Mouse (Mus musculus) granulocyte monocyte progenitor cell, adult 5-6 weeks (primary cell): ENCODE results near the gene Rab3ip. TPM values are rescaled to one million over a fixed set of nuclear protein-coding genes. Genes with fewer than 3 reads are reported as not detected.

Experiments used
- ATAC-seq: replicated peaks from 2 replicates; pipeline ENCODE4 v1.8.0; 2016; ENCODE audit warnings: mild to moderate bottlenecking, moderate TSS enrichment, inconsistent platforms; ENCODE audit not compliant: poor library complexity, severe bottlenecking
- total RNA-seq, 2 experiments: library from RNA; stranded (forward) in 1 of 2; stranded (reverse) in 1 of 2; fragments of 200-712, 200-1000 nt in 1 of 2; fragments of >200 nt in 1 of 2; fragmentation: Nextera tagmentation in 1 of 2; gene quantifications; 2 replicates each; pipeline ENCODE4 v1.2.3; 2014 to 2017

The Rab3ip gene
- total RNA-seq, 2 experiments from 2014 or later: 19.2 to 26.3 TPM

GRCm38 (mm10) chr10:116923651-116924495, 26.7 kb downstream of the Rab3ip start:
- ATAC-seq: peak; percentile 61

GRCm38 (mm10) chr10:116922161-116922560, 28.4 kb downstream of the Rab3ip start:
- ATAC-seq: no peak

GRCm38 (mm10) chr10:116921416-116921815, 29.2 kb downstream of the Rab3ip start:
- no peak for ATAC-seq

GRCm38 (mm10) chr10:116920641-116921040, 29.9 kb downstream of the Rab3ip start:
- no peak for ATAC-seq

- peak; percentile 45 for ATAC-seq
These were observed 30.9 kb downstream of the Rab3ip start for GRCm38 (mm10) chr10:116919368-116920317.

GRCm38 (mm10) chr10:116916581-116916980, 34.0 kb downstream of the Rab3ip start:
- ATAC-seq: no peak

GRCm38 (mm10) chr10:116915286-116915685, 35.3 kb downstream of the Rab3ip start:
- no peak for ATAC-seq

GRCm38 (mm10) chr10:116914586-116914985, 36.0 kb downstream of the Rab3ip start:
- ATAC-seq: no peak

- ATAC-seq: no peak
These were observed 36.8 kb downstream of the Rab3ip start for GRCm38 (mm10) chr10:116913647-116914273.

GRCm38 (mm10) chr10:116912850-116913249, 37.7 kb downstream of the Rab3ip start:
- ATAC-seq: no peak

GRCm38 (mm10) chr10:116908901-116909642, 41.5 kb downstream of the Rab3ip start:
- ATAC-seq: no peak

- peak; percentile 89 for ATAC-seq
These were observed 43.8 kb downstream of the Rab3ip start for GRCm38 (mm10) chr10:116906794-116907193.

GRCm38 (mm10) chr10:116904503-116904908, 46.1 kb downstream of the Rab3ip start:
- ATAC-seq: no peak

GRCm38 (mm10) chr10:116896336-116897177, 54.0 kb downstream of the Rab3ip start, which contains the start of gene Myrfl:
Myrfl (minus strand) TSS chr10:116896919.
- ATAC-seq: no peak

GRCm38 (mm10) chr10:116895108-116895833, 55.3 kb downstream of the Rab3ip start:
- ATAC-seq: no peak

- peak; percentile 67 for ATAC-seq
These were observed 56.0 kb downstream of the Rab3ip start for GRCm38 (mm10) chr10:116894540-116894939.

GRCm38 (mm10) chr10:116893753-116894152, 56.8 kb downstream of the Rab3ip start:
- ATAC-seq: peak; percentile 81

GRCm38 (mm10) chr10:116890587-116890986, 60.0 kb downstream of the Rab3ip start:
- no peak for ATAC-seq
